Mouse (Mus musculus): ENCODE measurements around the gene Cer1. TPM values are rescaled to one million over a fixed set of nuclear protein-coding genes. Genes with fewer than 3 reads are reported as not detected.

The Cer1 gene
- polyA plus RNA-seq, 1 experiment from 2014 or later: not detected

DNA sequence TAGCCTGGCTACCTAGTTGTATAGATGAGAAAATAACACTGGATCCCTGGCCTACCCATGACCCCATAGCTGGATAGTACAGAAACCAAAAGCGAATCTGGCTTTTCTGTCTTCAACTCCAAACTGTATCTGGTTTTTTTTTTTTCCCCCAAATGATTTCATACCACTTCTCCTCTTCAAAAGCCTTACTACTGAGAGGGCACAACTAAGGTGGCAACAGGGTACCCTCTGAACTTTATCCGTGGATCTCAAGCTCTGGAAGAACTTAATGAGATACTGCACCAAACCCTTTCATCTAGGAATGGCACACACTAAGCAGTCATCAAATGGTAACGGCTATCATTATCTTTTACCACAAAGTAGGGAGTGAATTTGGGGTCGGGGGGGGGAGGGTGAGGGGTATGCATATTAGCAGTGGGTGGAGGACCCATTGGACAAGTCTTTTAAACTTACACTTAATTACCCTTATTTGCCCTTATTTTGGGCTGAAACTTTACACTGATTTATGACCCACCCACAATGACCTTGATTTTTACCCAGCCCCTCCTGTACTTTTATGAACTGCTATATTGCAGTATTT, 26.4 kb downstream of the Cer1 start:
- Histone ChIP-seq H3K9ac (peak overlapping the region; percentile 77), H3K9me3 (replicated peaks) (no peaks in the 10 kb centered on the region), H3K4me1 (replicated peaks) (peaks cover 13% of the 10 kb centered on the region), H3K27me3 (no peaks in the 10 kb centered on the region), H3K27ac (no peak overlapping the region), H3K4me2 (peak overlapping the region; percentile 79), H3K36me3 (no peaks in the 10 kb centered on the region), H3K4me3 (replicated peaks) (peak overlapping the region; percentile 78)
- no peak for DNase-seq
- 22% methylated on average over 4 of the region's 4 CpGs for WGBS (ENCODE audit: insufficient replicate concordance)
- ATAC-seq (ENCODE audit: low read depth): no peak

DNA sequence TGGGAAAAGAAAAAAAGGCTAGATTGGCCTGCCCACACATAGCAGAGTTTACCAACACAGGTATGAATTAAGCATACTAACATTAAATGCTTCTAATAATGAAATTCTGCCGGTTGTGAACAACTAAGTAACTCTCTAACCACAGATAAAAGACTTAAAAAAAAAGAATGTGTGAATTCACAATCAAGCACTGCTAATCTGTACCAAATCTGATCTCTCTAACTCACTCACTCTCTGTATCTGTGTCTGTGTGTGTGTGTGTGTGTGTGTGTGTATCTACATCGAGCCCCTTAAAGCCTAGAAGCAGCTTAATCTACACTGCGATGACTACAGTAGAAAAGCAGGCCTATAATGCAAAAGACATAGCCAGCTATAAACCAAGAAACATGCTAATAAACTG, 28.0 kb downstream of the Cer1 start:
- Histone ChIP-seq H3K9me3 (replicated peaks) (no peaks in the 10 kb centered on the region), H3K27ac (no peak overlapping the region), H3K9ac (no peak overlapping the region), H3K27me3 (no peaks in the 10 kb centered on the region), H3K4me2 (no peak overlapping the region), H3K4me1 (replicated peaks) (peaks cover 15% of the 10 kb centered on the region), H3K36me3 (0 out of 2 replicates have a peak, but pooled peaks cover 5% of the 10 kb centered on the region), H3K4me3 (replicated peaks) (no peak overlapping the region)
- 54% methylated on average over 3 of the region's 3 CpGs for WGBS (ENCODE audit: insufficient replicate concordance)
- ATAC-seq (ENCODE audit: low read depth): no peak
- DNase-seq: no peak

DNA sequence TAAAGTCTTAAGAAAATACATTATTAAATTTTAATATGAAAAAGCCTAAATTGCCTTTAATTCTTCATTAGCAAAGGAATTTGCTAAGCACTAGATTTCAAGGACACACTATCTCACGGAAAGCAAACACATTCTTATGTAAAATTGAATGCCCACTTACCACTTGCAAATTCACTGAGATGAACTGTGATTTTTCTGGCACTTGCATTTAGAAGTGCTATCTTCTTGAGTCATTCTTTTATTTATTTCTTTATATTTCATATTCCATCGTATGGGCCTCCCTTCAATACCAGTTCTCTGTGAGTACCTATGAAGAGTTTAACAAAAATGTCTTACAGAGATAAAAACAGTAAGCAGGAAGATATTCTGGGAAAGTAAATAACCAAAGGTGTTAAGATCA, 31.1 kb downstream of the Cer1 start:
- H3K4me1 ChIP-seq (replicated peaks): peaks cover 26% of the 10 kb centered on the region
- no peaks in the 10 kb centered on the region for H3K9me3 ChIP-seq (replicated peaks)
- DNase-seq: no peak
- H3K36me3 ChIP-seq: 0 out of 2 replicates have a peak, but pooled peaks cover 5% of the 10 kb centered on the region
- no peaks in the 10 kb centered on the region for H3K27me3 ChIP-seq
- no peak overlapping the region for H3K4me2 ChIP-seq
- H3K4me3 ChIP-seq (replicated peaks): no peak overlapping the region
- H3K9ac ChIP-seq: no peak overlapping the region
- 75% methylated on average over 2 of the region's 2 CpGs for WGBS (ENCODE audit: insufficient replicate concordance)
- no peak for ATAC-seq (ENCODE audit: low read depth)
- no peak overlapping the region for H3K27ac ChIP-seq

DNA sequence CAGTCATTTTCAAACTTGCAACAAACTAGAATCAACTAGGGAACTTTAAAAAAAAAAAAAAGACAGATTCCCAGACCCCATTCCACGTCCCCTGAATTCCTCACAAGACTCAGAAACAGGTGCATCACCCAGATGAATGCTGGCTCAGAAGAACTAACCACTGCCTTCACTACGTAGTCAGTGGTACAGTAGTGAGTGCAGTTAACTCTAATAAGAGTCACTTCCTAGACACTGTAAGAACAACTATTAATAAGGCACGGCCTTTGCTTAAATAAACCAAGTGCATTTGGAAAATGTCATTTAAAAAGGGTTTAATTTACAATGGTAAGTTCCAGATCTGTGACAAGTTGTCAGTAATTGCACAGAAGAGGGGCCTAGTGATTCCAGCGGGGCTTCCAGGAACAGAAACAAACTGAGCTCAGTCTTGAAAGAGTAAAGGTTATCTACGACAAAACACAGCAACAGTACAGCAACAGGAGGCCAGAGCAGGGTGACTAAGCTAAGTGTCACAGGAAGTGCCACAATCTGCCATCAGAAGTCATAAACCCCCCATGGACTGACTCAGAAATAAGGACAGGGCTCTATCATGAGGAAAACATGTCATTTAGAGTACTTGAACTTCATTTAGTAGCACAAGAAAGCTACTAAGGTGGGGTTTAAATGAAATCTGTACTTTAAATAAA, 36.3 kb downstream of the Cer1 start:
- Histone ChIP-seq H3K36me3 (peaks cover 8% of the 10 kb centered on the region), H3K4me2 (no peak overlapping the region), H3K9ac (no peak overlapping the region; the same call in 1 of the 2 replicates), H3K27me3 (no peaks in the 10 kb centered on the region), H3K4me1 (replicated peaks) (peaks cover 27% of the 10 kb centered on the region), H3K4me3 (replicated peaks) (no peak overlapping the region), H3K9me3 (replicated peaks) (no peaks in the 10 kb centered on the region), H3K27ac (peak overlapping the region; percentile 58)
- peak; percentile 34 for DNase-seq
- peak; percentile 85 for ATAC-seq (ENCODE audit: low read depth)
- WGBS (ENCODE audit: insufficient replicate concordance): 23% methylated on average over 5 of the region's 5 CpGs

DNA sequence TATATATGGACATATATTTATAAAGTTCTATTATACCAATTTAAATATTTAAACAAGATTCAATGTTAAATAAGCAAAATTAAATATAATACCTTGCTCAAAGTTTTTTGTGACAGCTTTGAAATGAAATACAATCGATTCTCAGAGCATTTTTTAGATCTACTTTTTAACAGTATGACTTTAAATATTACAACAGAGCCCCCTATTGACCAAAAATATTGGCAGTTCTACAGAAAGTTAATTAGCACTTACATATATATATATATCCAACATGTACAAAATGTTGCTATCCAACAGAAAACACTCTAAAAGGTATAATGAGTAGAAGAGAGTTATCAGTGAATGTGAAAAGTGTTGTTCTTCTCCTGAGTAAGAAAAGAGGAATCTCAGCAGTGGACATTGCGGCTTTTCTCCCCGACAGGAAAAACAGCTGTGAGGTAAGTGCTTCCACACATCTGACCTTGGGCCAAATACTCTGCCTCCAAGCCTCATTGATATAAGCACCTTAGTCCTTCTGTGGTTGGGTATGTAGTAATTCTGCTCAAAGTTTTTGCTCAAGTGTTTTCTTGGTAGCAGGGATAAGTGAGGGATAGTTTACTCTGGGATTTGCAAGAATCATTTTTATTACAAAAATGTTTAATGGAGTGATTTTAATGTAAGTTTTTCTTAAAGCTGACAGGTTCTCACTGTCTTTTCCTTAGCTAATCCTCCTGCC, 47.3 kb downstream of the Cer1 start:
- ATAC-seq (ENCODE audit: low read depth) (no peak), DNase-seq (no peak)
- Histone ChIP-seq H3K9me3 (replicated peaks) (no peaks in the 10 kb centered on the region), H3K36me3 (peaks cover 18% of the 10 kb centered on the region), H3K27me3 (no peaks in the 10 kb centered on the region), H3K4me3 (replicated peaks) (no peak overlapping the region), H3K4me1 (replicated peaks) (no peaks in the 10 kb centered on the region), H3K27ac (no peak overlapping the region), H3K4me2 (no peak overlapping the region), H3K9ac (no peak overlapping the region)
- WGBS (ENCODE audit: insufficient replicate concordance): 74% methylated on average over 3 of the region's 3 CpGs

Other genes starting within 250 kb of the Cer1 start
- 4.9 and 5.9 TPM in 2 replicates for gene Nfib, start 179.4 kb downstream of the Cer1 start, polyA plus RNA-seq (2015; fragmentation: Nextera tagmentation; extraction: Ambion mirVana)
- gene Zdhhc21, start 25.2 kb downstream of the Cer1 start, polyA plus RNA-seq (2015; fragmentation: Nextera tagmentation; extraction: Ambion mirVana): 4.4 and 6.2 TPM in 2 replicates
- 0.63 and 0.81 TPM in 2 replicates for gene Frem1, start 167.2 kb upstream of the Cer1 start, polyA plus RNA-seq (2015; fragmentation: Nextera tagmentation; extraction: Ambion mirVana)